Mouse (Mus musculus) heart, embryonic 14.5 days (tissue): ENCODE results near the gene Acss3. TPM values are rescaled to one million over a fixed set of nuclear protein-coding genes. Genes with fewer than 3 reads are reported as not detected.

ENCODE experiments used
- ATAC-seq: fragments of 200-750 bp; cut with Nextera tagmentation; 2 replicates; pipeline ENCODE4 v1.8.0; 2017; ENCODE audit warnings: low read depth, moderate TSS enrichment; ENCODE audit not compliant: insufficient number of reproducible peaks, insufficient read depth, low FRiP score
- H3K27ac ChIP-seq, 2 experiments: fragments of 200-500 bp in 1 of 2; fragments of 300-500 bp in 1 of 2; sonication (generic) in 1 of 2; replicated peaks in 1 of 2; 2 replicates each; pipeline ENCODE4 v1.5.1; 2012 to 2014; ENCODE audit warnings: low read depth in 2 of 2, low read length in 2 of 2, control low read depth in 1 of 2, mild to moderate bottlenecking in 1 of 2, mixed read lengths in 1 of 2; ENCODE audit not compliant: control insufficient read depth in 1 of 2, insufficient read depth in 1 of 2
- H3K27me3 ChIP-seq: fragments of 300-500 bp; sonication (generic); 2 replicates; pipeline ENCODE4 v1.6.1; 2014; ENCODE audit warnings: mild to moderate bottlenecking, low read length, control low read depth; ENCODE audit not compliant: control insufficient read depth, insufficient read depth
- H3K36me3 ChIP-seq: fragments of 300-500 bp; sonication (generic); 2 replicates; pipeline ENCODE4 v1.6.1; 2014; ENCODE audit warnings: mild to moderate bottlenecking, control low read depth, low read length, mixed read lengths; ENCODE audit not compliant: control insufficient read depth, insufficient read depth
- H3K4me1 ChIP-seq, 2 experiments: fragments of 200-500 bp in 1 of 2; fragments of 300-500 bp in 1 of 2; sonication (generic) in 1 of 2; 2 replicates each; pipeline ENCODE4 v1.6.1; 2012 to 2014; ENCODE audit warnings: low read length in 2 of 2, control low read depth in 1 of 2, mixed read lengths in 1 of 2; ENCODE audit not compliant: control insufficient read depth in 2 of 2, insufficient read depth in 2 of 2
- H3K4me2 ChIP-seq: fragments of 300-500 bp; sonication (generic); 2 replicates; pipeline ENCODE4 v1.6.1; 2014; ENCODE audit warnings: mild to moderate bottlenecking, low read length
- H3K4me3 ChIP-seq, 2 experiments: fragments of 200-500 bp in 1 of 2; fragments of 300-500 bp in 1 of 2; sonication (generic) in 1 of 2; 2 replicates each; pipeline ENCODE4 v1.5.1; 2012 to 2014; ENCODE audit warnings: low read length in 2 of 2, mild to moderate bottlenecking in 2 of 2, control low read depth in 1 of 2, low read depth in 1 of 2, moderate library complexity in 1 of 2; ENCODE audit not compliant: control insufficient read depth in 1 of 2, insufficient read depth in 1 of 2
- H3K9ac ChIP-seq: fragments of 300-500 bp; sonication (generic); 2 replicates; pipeline ENCODE4 v1.6.1; 2014; ENCODE audit warnings: mild to moderate bottlenecking, low read length
- H3K9me3 ChIP-seq: fragments of 300-500 bp; sonication (generic); 2 replicates; pipeline ENCODE4 v1.6.1; 2016; ENCODE audit warnings: low read length, control low read depth; ENCODE audit not compliant: control insufficient read depth
- WGBS: fragments of 180-500 bp; shearing (Covaris S2); extraction: QIAGEN DNeasy Blood & Tissue Kit; methylation state at CpG from one replicate; pipeline ENCODE4 v1.1.7; 2014; 5-methylcytosine and 5-hydroxymethylcytosine counted together
- polyA plus RNA-seq: library from polyadenylated mRNA; unstranded; fragments of >200 nt; fragmentation: Nextera tagmentation; extraction: Ambion mirVana; gene quantifications from 2 replicates; pipeline ENCODE4 v1.2.1, GENCODE M21; 2014

The Acss3 gene
- polyA plus RNA-seq, 1 experiment from 2014 or later = 4.1 TPM

DNA sequence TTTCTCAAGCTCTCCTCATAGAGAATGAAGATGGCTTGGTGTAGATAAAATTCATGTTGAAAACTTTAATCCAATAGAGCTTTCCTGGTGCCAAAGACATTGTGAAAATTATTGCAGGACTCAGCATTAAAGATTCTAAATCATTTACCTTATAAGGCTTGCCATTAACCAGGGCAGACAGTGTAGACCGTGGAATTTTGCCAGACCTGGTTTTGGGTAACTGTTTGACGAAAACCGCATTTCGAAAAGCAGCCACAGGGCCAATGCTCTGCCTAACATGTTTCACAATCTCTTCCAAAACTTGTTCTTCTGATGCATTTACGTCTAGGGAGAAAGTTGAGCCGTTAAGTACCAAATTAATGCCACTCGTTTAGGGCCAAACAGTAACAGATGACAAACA lies 186.5 kb downstream of the Acss3 start:
- Histone ChIP-seq H3K4me3 (no peak overlapping the region), H3K4me2 (no peak overlapping the region), H3K9ac (no peak overlapping the region), H3K27me3 (no peaks in the 10 kb centered on the region), H3K9me3 (no peaks in the 10 kb centered on the region), H3K36me3 (no peaks in the 10 kb centered on the region), H3K4me1 (no peaks in the 10 kb centered on the region), H3K27ac (no peak overlapping the region)
- no peak for ATAC-seq
- 82% methylated on average over 7 of the region's 7 CpGs for WGBS

DNA sequence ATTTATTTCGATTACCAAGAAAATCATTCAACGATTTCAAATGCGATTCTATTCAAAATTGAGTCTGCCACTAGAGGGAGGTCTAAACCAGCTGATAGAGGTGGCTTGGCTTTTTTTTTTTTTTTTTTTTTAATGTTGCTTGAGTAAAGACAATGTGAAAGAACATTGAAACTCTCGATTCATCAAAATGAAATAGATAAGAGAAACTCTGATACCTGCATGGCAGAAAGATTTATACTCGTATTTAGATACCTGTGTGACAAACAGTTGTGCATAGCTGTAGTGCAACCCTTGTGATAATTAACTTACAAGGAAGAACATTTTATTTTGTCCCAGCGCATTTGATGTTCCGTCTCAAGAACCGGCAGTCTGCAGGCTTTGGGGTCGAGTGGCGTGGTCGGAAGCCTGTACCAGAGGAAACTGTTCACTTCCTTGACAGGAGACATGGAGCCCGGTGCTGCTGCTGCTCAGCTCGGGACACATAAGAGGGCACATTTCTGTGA lies 190.8 kb downstream of the Acss3 start:
- no peaks in the 10 kb centered on the region for H3K9me3 ChIP-seq
- H3K4me1 ChIP-seq = no peaks in the 10 kb centered on the region
- H3K27ac ChIP-seq = no peak overlapping the region
- WGBS = 35% methylated on average over 13 of the region's 13 CpGs
- ATAC-seq = no peak
- no peaks in the 10 kb centered on the region for H3K36me3 ChIP-seq
- H3K27me3 ChIP-seq = no peaks in the 10 kb centered on the region
- H3K9ac ChIP-seq = 0 out of 2 replicates have a peak overlapping the region, but pooled peaks have one; percentile 44
- H3K4me3 ChIP-seq = peak overlapping the region; percentile 7 to 16; a peak in 3 of 4 replicates
- peak overlapping the region; percentile 58 for H3K4me2 ChIP-seq

- Histone ChIP-seq H3K9me3 (no peaks in the 10 kb centered on the region), H3K4me1 (no peaks in the 10 kb centered on the region), H3K4me3 (no peak overlapping the region), H3K36me3 (no peaks in the 10 kb centered on the region), H3K27me3 (no peaks in the 10 kb centered on the region), H3K4me2 (no peak overlapping the region), H3K27ac (no peak overlapping the region), H3K9ac (no peak overlapping the region)
- WGBS = 66% methylated on average over 9 of the region's 9 CpGs
- no peak for ATAC-seq
Observed at GRCm38 (mm10) chr10:106928576-106929332, 194.7 kb downstream of the Acss3 start.

DNA sequence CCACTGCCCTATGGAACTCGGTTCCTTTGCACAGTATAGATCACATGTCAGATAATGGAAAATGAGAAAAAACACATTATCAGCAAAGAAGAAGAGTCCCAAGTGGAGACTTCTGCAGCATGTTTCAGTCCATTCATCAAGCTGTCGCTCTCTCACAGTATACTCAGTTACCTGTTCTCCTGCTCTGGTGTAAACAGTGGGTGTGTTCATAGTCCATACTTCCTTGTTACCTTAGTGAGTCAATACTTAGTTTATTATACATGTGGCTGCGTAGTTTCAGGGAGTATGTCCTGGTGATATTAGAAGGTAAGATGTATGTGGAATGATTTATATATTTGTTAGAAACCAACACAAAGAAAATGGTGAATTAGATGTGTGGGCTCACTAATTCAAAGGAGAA lies 198.7 kb downstream of the Acss3 start:
- no peaks in the 10 kb centered on the region for H3K36me3 ChIP-seq
- H3K9me3 ChIP-seq = no peaks in the 10 kb centered on the region
- H3K4me3 ChIP-seq = no peak overlapping the region
- 75% methylated on average over 3 of the region's 3 CpGs for WGBS
- H3K4me1 ChIP-seq = no peaks in the 10 kb centered on the region
- no peak for ATAC-seq
- no peaks in the 10 kb centered on the region for H3K27me3 ChIP-seq
- no peak overlapping the region for H3K9ac ChIP-seq
- no peak overlapping the region for H3K4me2 ChIP-seq
- H3K27ac ChIP-seq = no peak overlapping the region

- H3K36me3 ChIP-seq = no peaks in the 10 kb centered on the region
- no peak overlapping the region for H3K4me3 ChIP-seq
- H3K4me1 ChIP-seq = no peaks in the 10 kb centered on the region
- WGBS = 86% methylated on average over 5 of the region's 5 CpGs
- H3K27ac ChIP-seq = no peak overlapping the region
- H3K27me3 ChIP-seq = no peaks in the 10 kb centered on the region
- no peak for ATAC-seq
- no peak overlapping the region for H3K4me2 ChIP-seq
- no peaks in the 10 kb centered on the region for H3K9me3 ChIP-seq
- H3K9ac ChIP-seq = no peak overlapping the region
Observed at GRCm38 (mm10) chr10:106924334-106924733, 199.1 kb downstream of the Acss3 start.

DNA sequence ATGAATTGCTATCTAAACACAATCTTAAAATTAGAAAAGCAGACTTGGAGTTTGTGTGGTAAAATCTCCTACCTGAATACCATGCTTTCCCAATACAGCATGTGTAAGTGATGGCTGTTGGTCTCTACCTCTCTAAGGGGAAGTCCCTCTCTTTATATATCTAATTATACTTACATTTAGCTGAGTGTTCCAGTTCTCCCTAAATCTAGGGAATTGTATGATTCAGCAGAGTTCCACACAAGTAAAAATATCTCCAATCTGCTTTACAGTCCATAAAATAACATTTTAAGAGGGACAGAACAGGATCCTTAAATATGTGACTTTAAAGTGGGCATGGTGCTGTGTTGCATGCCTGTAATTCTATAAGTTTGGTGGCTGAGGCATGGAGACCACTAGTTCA lies 208.6 kb downstream of the Acss3 start:
- no peaks in the 10 kb centered on the region for H3K27me3 ChIP-seq
- 0 out of 2 replicates have a peak, but pooled peaks cover 5% of the 10 kb centered on the region for H3K9me3 ChIP-seq
- H3K27ac ChIP-seq = no peak overlapping the region
- H3K4me2 ChIP-seq = no peak overlapping the region
- no peaks in the 10 kb centered on the region for H3K36me3 ChIP-seq
- no peak overlapping the region for H3K4me3 ChIP-seq
- ATAC-seq = no peak
- H3K9ac ChIP-seq = no peak overlapping the region
- H3K4me1 ChIP-seq = no peaks in the 10 kb centered on the region

DNA sequence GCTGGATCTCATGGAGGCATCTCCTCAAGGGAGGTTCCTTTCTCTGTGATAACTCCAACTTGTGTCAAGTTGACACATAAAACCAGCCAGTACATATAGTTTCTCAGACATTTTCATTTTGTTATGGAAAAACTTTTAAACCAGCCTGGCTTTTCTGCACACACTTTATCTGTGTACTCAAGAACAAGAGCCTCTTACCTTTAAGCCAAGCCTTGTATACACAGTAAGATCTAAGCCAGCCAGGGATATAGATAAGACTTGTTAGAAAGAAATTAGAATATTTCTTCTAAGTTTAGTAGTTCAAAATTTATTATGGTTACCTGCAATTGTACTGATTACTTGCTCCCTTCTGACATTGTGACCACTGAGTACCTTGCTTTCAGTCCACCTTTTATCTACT lies 209.2 kb downstream of the Acss3 start:
- ATAC-seq = no peak
- H3K27me3 ChIP-seq = no peaks in the 10 kb centered on the region
- no peak overlapping the region for H3K4me2 ChIP-seq

GRCm38 (mm10) chr10:106913032-106913431 lies 210.4 kb downstream of the Acss3 start:
- WGBS = 18% methylated on average over 2 of the region's 2 CpGs
- no peak overlapping the region for H3K9ac ChIP-seq
- no peak overlapping the region for H3K4me2 ChIP-seq
- no peak overlapping the region for H3K4me3 ChIP-seq
- H3K4me1 ChIP-seq = no peaks in the 10 kb centered on the region
- no peaks in the 10 kb centered on the region for H3K36me3 ChIP-seq
- ATAC-seq = no peak
- no peaks in the 10 kb centered on the region for H3K27me3 ChIP-seq
- H3K27ac ChIP-seq = no peak overlapping the region
- H3K9me3 ChIP-seq = 0 out of 2 replicates have a peak, but pooled peaks cover 5% of the 10 kb centered on the region

More for the DNA sequence above, 209.2 kb downstream of the Acss3 start:
- H3K36me3 ChIP-seq = no peaks in the 10 kb centered on the region
- no peaks in the 10 kb centered on the region for H3K4me1 ChIP-seq
- no peak overlapping the region for H3K27ac ChIP-seq
- no peak overlapping the region for H3K9ac ChIP-seq
- H3K4me3 ChIP-seq = no peak overlapping the region
- H3K9me3 ChIP-seq = 0 out of 2 replicates have a peak, but pooled peaks cover 5% of the 10 kb centered on the region
